Mouse (Mus musculus) erythroid progenitor cell, adult 5-6 weeks (primary cell): ENCODE measurements around the gene Sos1. TPM values are rescaled to one million over a fixed set of nuclear protein-coding genes. Genes with fewer than 3 reads are reported as not detected.

Experiments
- ATAC-seq: replicated peaks from 2 replicates; pipeline ENCODE4 v1.8.0; 2016; ENCODE audit warnings: moderate number of reproducible peaks, mild to moderate bottlenecking, moderate TSS enrichment, inconsistent platforms; ENCODE audit not compliant: poor library complexity, low FRiP score, severe bottlenecking
- total RNA-seq, 2 experiments: library from RNA; stranded (forward) in 1 of 2; stranded (reverse) in 1 of 2; fragments of 150-400 nt in 1 of 2; fragments of 186-747, 209-891 nt in 1 of 2; gene quantifications; 2 replicates each; pipeline versions ENCODE4 v1.2.3 to v1.2.4; 2015 to 2017; ENCODE audit warnings: low replicate concordance in 2 of 2

The Sos1 gene
- total RNA-seq, 2 experiments from 2014 or later: 5.7 to 16.3 TPM

DNA sequence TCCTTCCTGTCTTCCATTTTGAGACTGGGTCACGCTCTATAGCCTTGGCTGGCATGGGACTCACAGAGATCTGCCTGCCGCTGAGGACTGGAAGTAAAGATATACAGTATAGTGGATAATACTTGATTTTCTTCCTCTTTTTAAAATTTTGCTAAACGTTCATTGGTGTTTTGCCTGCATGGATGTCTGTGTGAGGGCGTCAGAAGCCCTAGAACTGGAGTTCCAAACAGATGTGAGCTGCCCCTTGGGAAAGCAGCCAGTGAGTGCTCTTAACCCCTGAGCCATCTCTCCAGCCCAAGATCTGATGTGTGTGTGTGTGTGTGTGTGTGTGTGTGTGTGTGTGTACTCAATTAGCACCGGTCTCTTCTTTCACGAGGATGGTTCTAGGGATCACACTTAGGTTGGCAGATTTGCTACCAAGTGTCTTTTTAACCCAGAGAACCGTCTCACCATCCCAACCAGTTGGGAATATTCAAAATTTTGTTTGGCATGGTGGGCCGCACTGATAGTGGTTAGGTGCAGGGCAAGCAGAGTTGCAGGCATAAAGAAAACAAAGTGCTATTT, 16.4 kb upstream of the Sos1 start:
- no peak for ATAC-seq

DNA sequence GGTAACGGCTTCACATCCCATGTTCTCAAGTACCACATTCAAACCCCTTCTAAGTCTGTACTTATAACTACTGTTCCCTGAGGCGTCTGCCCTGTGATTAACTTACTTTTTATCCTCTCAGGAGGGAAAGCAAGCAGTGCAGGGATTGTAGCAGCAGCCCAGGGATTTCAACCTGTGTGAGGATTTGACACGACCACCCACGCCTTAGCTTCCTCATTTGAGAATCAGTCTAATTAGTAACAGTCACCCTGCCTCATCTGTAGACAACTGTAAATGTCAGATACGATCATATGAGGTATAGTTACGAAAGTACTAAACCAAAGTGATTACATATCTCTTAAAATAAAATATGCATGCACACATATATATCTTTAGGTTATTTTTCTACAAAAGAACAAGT, 15.9 kb upstream of the Sos1 start:
- no peak for ATAC-seq

DNA sequence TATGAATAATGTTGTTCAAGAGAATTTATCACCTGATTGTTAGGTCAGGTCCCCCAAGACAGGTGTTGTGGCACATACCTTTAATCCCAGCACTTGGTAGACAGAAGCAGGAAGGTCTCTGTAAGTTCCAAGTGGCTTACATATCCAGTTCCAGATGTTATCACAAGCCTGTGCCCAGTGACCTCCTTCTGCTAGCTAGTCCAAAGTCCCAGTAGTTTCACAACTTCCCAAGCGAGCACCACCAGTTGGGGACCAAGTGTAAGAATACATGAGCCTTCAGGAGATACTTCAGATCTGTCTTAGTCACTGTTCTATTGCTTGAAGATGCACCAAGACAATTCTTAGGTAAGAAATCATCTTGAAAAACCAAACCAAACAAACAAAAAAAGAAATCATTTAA, 13.6 kb upstream of the Sos1 start:
- no peak for ATAC-seq

DNA sequence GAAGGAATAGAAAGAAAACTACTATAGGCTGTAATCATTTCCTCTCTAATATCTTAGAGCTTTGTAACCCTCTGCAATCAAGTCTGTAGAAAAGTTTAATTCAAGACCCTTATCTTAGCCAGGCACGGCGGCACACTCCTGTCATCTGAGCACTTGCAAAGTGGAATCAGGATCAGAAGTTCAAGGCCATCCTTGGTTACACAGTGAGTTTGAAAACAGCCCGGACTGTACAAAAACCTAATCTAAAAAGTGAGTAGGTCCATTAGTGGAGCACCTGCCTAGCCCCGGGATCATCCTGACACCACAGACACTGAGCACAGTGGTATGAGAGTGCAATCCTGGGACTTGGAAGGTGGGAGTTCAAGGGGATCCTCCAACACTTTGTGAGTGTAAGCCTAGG, 12.6 kb upstream of the Sos1 start:
- no peak for ATAC-seq

DNA sequence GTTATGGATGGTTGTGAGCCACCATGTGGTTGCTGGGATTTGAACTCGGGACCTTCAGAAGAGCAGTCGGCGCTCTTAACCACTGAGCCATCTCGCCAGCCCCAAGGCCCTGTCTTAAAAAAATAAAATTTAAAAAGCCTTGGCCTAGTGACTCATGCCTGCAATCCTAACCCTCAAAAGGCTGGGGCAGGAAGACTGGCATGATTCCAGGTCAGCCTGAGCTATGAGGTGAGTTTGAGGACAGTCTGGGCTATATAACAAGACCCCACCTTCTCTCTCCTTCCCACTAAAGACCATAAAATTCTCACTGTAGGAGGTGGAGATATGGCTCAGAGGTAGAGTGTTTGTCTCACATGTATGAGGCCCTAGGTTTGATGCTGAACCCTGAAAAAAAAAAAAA, 12.0 kb upstream of the Sos1 start:
- ATAC-seq: no peak

DNA sequence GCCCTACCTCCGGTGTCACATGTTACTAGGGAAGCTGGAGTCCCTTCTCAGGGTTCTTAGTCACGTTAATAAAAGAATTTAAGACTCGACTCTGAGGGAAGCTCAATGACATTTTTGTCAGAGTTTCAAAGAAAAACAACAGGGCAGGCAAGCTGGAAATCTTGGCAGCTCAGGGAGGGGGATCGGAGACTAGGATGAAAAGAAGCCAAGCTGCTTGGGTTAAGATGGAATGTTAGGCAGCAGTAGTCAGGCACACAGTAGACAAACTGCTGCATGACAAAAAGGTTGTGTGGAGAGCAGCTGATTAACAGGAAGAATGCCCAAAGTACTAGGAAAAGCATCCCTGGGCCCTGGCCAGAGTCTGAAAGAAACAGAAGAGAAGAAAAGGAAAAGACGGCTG, 9.9 kb upstream of the Sos1 start:
- ATAC-seq: no peak

DNA sequence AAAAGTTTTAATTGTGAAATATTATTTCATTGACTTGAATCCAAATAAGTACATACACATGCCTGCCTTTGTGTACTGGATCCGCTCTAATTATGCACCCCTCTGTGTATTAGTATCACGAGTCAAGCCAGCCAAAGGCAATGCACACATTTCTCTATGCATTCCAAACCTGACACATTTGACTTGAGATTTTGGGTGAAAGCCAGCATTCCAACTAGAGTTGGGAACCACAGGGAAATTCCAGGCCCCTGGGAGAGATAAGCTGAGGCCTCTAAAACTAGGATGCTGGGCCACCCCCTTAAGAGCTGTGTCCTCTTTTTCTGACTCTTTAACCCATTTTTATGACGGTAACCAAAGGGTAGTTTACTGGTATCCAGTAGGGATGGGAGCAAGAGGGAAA, 8.7 kb upstream of the Sos1 start:
- ATAC-seq: no peak

DNA sequence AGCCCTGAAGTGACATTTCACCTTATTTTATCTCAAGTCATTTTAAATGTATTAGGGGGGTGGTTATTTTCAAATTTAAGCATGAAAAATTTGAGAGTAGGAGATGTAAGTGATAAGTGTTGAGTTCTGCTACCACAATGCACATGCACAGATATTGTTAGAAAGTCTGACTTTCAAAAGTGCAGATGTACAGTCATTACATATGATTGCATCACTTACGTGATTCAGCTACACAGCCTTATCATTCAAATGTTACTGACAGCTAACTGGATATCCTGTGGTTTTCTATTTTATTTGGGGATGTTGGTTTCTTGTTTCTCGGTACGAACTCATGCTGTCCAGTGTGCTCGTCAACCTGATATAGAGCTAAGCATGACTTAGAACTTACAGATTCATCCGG, 4.9 kb upstream of the Sos1 start:
- ATAC-seq: no peak

DNA sequence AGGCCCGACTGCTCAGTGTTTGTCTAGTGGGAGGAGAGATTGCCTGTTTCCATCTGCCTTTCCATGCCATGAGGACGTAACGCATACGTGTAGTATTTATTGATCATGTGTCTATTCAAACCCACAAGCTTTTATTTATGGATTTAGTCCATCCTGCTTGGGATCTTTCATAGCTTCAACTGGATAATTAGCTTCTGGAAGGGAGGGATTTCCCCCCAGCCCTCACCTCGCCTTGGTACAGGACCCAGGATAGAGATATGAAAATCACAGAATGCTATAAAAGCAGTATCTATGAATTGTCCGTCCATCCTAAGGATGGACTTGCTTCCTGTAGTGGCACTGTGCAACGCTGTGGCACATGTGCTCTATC, 587 bp upstream of the Sos1 start:
- ATAC-seq: no peak

DNA sequence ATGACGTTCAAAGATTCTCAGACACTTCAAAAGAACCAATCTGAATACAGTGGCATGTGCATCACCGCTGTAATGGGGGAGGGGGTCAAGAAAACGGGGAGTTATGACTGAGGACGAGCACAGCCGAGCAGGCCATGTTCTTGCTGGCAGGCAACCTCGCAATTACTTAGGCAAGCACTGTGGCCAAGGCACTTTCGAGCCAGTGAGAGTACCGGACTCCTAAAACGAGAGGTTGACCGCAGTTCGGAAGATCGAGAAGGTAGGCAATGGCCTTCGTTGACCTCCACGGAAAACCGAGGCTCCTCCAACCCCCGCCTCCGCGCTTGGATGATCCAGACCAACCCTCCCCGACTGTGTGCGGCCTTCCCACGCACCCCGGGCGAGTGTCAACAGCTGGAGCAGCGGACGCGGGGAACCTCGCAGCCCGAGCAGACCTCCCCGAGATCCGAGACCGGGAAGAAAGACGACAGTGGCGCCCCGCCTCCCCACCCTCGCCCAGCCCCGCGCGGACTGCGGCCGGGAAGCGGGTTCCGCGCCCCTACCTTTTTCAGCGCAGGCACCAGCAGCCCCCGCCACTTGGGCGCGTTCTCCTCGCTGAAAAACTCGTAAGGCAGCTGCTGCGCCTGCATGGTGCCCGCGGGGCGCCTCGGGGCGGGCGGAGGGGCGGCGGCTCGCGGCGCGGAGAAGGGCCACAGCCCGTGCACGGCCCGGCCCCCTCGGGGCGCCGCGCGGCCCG, 790 bp downstream of the Sos1 start:
- ATAC-seq: peak; percentile 56

DNA sequence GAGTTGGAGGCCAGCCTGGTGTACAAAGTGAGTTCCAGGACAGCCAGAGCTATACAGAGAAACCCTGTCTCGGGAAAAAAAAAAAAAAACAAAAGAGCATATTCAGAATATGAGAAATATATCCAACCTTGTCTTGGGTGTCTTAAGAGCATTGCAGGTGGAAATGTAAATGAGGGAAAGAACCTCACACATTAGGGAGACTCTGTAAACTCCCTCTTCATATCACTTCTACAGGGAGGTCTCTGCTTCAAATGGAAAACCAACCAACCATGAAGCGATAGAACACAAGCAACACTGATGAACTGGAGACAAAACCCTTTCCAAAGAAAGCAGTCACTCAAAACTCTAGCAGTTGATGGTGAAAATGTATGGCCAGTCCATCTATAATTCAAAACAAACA, 2.6 kb downstream of the Sos1 start:
- ATAC-seq: no peak

DNA sequence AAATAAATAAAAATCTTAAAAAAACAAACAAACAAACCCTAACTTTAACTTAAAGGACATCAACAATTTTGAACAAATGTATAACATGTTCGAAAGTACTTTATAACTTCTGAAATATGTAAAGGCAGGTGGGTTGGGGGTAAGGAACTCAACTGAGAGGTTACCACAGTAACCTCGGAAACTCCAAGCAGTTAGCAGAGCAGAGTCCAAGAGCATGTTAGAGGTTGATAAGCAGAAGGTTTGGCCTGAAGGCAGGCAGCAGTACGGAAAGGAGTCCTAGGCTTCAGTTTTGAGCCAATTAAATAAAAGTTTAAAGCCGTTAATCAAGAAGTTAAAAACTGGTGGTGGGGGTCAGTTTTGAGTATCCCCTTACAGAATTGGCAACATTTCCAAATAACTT, 3.8 kb downstream of the Sos1 start:
- peak; percentile 62 for ATAC-seq

DNA sequence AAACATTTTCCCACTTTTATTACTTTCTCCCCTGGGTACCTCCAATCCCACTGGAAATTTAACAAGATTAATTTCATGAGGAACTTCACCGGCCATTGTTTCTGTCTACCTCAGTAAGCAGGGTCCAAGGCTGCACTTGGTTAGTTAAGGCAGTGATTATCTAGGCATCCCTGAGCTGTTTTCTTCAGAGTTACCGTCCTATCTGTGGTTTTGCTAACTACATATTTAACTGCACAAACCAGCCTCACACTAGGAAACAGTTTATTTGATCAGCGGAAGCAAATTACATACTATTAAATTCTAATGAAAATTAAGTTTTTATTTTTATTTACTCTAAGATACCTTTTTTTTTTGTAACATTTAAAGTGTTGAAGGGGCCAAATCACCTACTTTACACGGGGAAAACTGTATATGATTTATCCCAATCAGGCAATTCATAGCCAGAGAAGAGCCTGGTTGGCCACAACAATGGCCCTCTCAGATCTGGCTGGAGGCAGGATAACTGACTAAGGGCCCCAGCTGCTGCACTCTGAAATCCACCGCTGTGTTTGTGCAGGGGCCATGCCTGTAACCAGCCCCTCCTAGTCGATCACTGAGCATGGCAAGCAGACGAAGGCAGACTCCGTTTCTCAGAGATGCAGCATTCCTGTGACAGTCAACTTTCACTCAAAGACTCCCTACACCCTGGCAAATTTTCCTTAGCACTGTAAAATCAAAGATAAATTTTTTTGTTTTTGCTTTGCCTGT, 9.0 kb downstream of the Sos1 start:
- no peak for ATAC-seq

DNA sequence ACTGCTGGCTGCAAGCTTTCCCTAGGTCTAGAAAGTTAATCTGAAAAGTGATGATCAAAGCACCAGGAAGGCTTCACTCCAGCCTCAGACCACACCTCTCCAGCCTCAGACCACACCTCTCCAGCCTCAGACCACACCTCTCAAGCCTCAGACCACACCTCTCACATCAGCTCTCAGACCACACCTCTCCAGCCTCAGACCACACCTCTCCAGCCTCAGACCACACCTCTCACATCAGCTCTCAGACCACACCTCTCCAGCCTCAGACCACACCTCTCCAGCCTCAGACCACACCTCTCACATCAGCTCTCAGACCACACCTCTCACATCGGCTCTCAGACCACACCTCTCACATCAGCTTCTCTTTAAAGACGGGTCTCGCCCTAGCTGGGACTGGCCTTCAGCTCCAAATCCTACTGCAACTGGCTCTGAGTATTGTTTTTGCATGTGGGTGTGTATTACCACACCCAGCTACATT, 11.8 kb downstream of the Sos1 start:
- ATAC-seq: peak; percentile 97

DNA sequence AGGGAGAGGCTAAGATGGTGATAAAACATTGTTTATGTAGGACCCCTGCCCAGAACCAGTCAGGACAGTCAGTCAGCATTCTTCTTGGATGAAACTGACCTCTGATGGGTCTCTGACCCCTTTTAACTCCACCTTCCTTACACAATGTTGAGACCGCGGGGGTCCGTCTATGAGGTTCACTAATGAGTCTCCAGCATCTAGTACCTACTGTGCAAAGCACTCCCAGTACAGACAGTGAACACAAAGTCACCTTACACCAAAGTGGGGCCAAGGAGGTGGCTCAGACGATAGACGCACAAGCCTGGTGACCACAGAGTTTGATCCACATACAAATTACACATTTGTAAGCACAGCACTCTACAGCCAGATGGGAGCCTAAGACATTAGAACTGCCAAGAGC, 20.0 kb downstream of the Sos1 start:
- ATAC-seq: no peak

DNA sequence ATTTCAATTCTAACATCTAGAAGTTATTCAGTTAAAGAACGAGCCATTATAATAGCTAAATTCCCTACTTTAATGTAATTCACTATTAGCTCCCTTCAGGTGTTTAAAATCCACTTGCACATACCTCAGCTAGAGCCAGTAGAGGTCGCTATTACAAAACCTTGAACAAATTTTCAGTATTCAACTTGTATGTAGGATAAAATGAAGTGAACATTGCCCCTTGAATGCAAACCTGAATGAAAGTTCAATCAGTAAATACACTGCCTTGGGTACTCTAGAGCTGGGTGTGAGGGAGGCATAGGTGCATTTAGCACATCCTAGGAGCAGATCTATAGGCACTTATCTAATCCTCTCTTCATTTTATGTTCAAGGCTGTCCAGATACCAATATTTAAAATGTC, 24.6 kb downstream of the Sos1 start:
- ATAC-seq: peak; percentile 67; the same call in 1 of the 2 replicates

DNA sequence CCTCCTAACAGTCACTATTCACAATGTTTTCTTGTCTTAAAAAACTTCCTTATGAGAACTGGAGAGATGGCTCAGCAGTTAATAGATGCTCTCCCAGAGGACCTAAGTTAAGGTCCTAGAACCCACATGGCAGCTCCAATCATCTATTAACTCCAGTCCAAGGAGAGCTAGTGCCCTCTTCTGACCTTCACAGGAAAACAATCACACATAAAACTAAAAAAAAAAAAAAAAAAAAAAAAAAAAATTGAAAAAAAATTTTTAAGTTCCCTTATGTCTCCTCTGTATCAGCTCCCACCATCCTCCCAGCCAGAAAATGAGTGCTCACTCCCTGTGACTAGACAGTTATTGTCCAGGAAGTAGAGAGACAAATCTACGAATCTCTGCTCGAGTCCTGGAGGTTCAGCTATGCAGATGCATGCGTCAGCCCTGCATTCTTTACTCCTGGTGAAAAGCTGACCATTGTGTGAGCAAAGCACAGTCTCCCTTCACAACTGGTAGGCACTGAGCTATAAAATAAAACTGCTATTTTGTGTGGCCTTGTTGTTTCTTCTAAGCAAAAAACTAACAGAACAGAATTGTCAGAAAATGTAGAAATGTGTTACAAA, 29.7 kb downstream of the Sos1 start:
- no peak for ATAC-seq

DNA sequence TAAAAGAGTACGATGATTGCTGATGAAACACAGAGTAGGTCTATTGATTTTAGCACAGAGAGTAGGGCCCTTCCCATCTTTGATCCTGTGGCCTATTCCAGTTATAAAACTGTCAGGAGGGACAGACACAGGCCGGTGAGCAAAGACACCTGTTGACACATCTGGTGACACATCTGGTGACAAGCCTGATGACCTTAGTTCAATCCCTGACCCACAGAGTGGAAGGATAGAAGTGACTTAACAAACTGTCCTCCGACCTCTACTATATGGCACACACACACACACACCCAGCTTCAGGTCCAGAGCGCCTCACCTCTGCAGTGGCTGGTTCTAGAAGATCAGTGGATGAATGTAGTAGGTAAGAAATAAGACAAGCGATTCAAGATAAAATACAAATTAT, 33.8 kb downstream of the Sos1 start:
- no peak for ATAC-seq

DNA sequence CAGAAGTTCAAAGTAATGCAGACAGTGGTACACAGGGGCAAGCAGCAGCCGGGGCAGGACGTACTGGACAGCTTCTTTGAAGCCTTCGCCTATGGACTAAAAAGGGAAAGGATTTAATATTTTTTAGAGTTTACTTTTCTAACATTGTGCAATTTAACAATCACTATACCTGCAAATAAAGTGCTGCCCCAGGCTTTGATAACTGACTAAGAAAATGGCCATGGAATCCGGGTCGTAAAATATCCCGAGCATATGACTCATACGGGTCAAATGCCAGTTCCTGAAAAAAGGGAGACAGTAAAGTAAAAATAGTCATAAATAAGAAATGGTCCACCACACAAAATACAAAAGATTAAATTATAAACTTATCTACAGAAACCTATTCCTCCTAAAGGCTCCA, 34.8 kb downstream of the Sos1 start:
- ATAC-seq: no peak

DNA sequence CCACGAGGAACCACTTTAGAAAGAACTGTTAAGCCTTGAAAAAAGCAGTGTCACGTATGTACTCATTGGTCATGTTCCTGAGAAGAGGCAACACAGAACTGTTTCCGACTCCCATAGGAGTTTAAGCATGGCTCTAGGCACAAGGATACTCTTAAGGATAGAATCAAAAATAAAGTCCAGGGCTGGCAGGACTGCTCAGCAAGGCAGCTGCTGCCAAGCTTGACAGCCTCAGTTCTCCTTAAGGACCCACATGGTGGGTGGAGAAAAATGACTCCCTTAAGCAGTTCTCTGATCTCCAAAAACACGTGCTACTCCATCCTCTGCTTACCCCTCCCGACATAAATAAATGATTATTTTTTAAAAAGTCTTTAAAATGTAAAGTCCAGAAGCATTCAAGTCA, 44.6 kb downstream of the Sos1 start:
- ATAC-seq: no peak

DNA sequence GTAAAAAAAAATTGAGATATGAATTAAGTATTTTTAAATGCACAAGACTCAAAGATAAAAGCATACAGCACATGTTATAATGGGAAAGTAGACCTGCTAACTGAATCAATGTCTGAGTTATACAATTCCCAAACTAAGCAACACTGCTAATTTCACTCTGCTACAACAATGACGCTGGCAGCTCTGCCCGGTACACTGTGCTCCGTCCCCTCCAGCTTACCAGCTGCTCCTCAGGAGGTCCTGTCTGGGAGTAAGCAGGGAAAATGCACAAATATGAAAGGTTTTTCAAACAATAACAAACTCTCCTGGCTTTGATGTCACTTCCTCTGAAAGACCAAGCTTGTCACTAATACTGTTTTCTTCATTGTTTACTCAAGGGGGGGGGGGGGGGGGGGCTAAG, 45.8 kb downstream of the Sos1 start:
- no peak for ATAC-seq
